Mouse (Mus musculus): ENCODE data around the gene Myt1. TPM values are rescaled to one million over a fixed set of nuclear protein-coding genes. Genes with fewer than 3 reads are reported as not detected.
"Not testable (repeated sequence)": the region's sequence is repeated elsewhere in the genome, so short reads cannot be mapped to it uniquely, and the experiment has no call there.

Myt1 gene
- polyA plus RNA-seq, 1 experiment from 2014 or later = 11.0 TPM

- no peak for ATAC-seq
- H3K4me1 ChIP-seq (ENCODE audit: control insufficient read depth, insufficient read depth, low read depth, low read length) = peaks cover 33% of the 10 kb centered on the region
- H3K36me3 ChIP-seq (ENCODE audit: control insufficient read depth, insufficient read depth, low read length) = no peaks in the 10 kb centered on the region
- H3K27me3 ChIP-seq (replicated peaks; ENCODE audit: control insufficient read depth, insufficient read depth, low read length) = no peaks in the 10 kb centered on the region
- peak overlapping the region; percentile 71 for H3K4me2 ChIP-seq (ENCODE audit: low read length)
- 59% methylated on average over 2 of the region's 2 CpGs for WGBS
- H3K9me3 ChIP-seq (ENCODE audit: control insufficient read depth, low read length) = no peaks in the 10 kb centered on the region
- H3K9ac ChIP-seq (ENCODE audit: low read depth, low read length) = peak overlapping the region; percentile 43
- H3K27ac ChIP-seq (ENCODE audit: low read depth, low read length) = no peak overlapping the region
- H3K4me3 ChIP-seq (ENCODE audit: low read length) = peak overlapping the region; percentile 52
Observed at GRCm38 (mm10) chr2:181769397-181769796, 6.3 kb downstream of the Myt1 start.

DNA sequence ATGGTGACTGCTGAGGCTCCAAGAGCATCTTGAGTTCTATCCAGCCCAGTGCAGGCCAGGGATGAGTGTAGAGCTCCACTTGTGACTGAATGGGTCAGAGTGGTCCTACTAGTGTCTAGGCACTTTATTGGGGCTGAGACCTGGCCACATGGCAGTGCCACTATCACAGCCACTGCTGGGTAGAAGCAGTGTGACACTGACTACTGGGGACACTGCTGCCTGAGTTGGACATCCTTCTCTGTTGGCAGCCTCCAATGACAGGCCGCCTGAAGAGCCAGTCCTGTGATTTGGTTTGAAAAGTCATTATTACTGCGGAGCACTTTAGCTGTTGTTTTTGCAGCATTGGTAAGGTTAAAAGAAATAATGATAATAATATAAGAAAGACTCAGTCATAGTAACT lies 10.1 kb downstream of the Myt1 start:
- no peak overlapping the region for H3K4me2 ChIP-seq (ENCODE audit: low read length)
- 46% methylated on average over 2 of the region's 2 CpGs for WGBS

GRCm38 (mm10) chr2:181775786-181776185 lies 12.7 kb downstream of the Myt1 start:
- no peaks in the 10 kb centered on the region for H3K36me3 ChIP-seq (ENCODE audit: control insufficient read depth, insufficient read depth, low read length)
- H3K27me3 ChIP-seq (replicated peaks; ENCODE audit: control insufficient read depth, insufficient read depth, low read length) = no peaks in the 10 kb centered on the region
- H3K4me2 ChIP-seq (ENCODE audit: low read length) = no peak overlapping the region
- H3K4me3 ChIP-seq (ENCODE audit: low read length) = no peak overlapping the region
- ATAC-seq = peak; percentile 54; the same call in 1 of the 2 replicates
- no peak overlapping the region for H3K9ac ChIP-seq (ENCODE audit: low read depth, low read length)
- H3K27ac ChIP-seq (ENCODE audit: low read depth, low read length) = no peak overlapping the region
- 50% methylated on average over 1 of the region's 1 CpGs for WGBS
- no peaks in the 10 kb centered on the region; the same call in 1 of the 2 replicates for H3K4me1 ChIP-seq (ENCODE audit: control insufficient read depth, insufficient read depth, low read depth, low read length)
- H3K9me3 ChIP-seq (ENCODE audit: control insufficient read depth, low read length) = no peaks in the 10 kb centered on the region

More for the DNA sequence above, 10.1 kb downstream of the Myt1 start:
- H3K4me1 ChIP-seq (ENCODE audit: control insufficient read depth, insufficient read depth, low read depth, low read length) = peaks cover 19% of the 10 kb centered on the region
- no peak overlapping the region for H3K27ac ChIP-seq (ENCODE audit: low read depth, low read length)
- no peak overlapping the region for H3K9ac ChIP-seq (ENCODE audit: low read depth, low read length)
- H3K4me3 ChIP-seq (ENCODE audit: low read length) = no peak overlapping the region
- no peaks in the 10 kb centered on the region for H3K9me3 ChIP-seq (ENCODE audit: control insufficient read depth, low read length)
- H3K27me3 ChIP-seq (replicated peaks; ENCODE audit: control insufficient read depth, insufficient read depth, low read length) = no peaks in the 10 kb centered on the region
- no peak for ATAC-seq
- H3K36me3 ChIP-seq (ENCODE audit: control insufficient read depth, insufficient read depth, low read length) = no peaks in the 10 kb centered on the region

GRCm38 (mm10) chr2:181777715-181778114 lies 14.6 kb downstream of the Myt1 start:
- Histone ChIP-seq H3K36me3 (ENCODE audit: control insufficient read depth, insufficient read depth, low read length) (no peaks in the 10 kb centered on the region), H3K27ac (ENCODE audit: low read depth, low read length) (no peak overlapping the region), H3K4me2 (ENCODE audit: low read length) (no peak overlapping the region), H3K9me3 (ENCODE audit: control insufficient read depth, low read length) (no peaks in the 10 kb centered on the region), H3K27me3 (replicated peaks; ENCODE audit: control insufficient read depth, insufficient read depth, low read length) (no peaks in the 10 kb centered on the region), H3K4me1 (ENCODE audit: control insufficient read depth, insufficient read depth, low read depth, low read length) (peaks cover 5% of the 10 kb centered on the region; the same call in 1 of the 2 replicates), H3K4me3 (ENCODE audit: low read length) (no peak overlapping the region), H3K9ac (ENCODE audit: low read depth, low read length) (no peak overlapping the region)
- no peak for ATAC-seq
- 57% methylated on average over 2 of the region's 2 CpGs for WGBS

DNA sequence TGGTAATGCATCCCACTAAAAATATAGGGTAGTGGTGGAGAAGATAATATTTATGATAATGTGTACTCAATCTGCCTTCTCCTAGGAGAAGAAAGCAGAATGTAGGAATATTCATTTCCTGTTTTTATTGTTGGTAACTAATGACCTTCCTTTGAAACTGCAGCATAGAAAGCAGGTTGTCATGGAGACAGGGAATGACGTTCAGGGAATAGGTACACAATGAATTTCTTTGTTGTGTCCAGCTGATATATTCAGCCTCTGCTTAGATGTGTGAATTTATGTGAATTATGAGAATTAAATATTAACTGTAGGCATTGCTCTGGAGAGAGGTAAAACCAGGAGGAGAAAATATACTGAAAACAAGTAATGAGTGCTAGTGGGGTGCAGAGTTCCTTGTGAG lies 18.3 kb downstream of the Myt1 start:
- H3K4me3 ChIP-seq (ENCODE audit: low read length) = no peak overlapping the region
- no peak overlapping the region for H3K4me2 ChIP-seq (ENCODE audit: low read length)
- ATAC-seq = no peak
- peaks cover 5% of the 10 kb centered on the region; the same call in 1 of the 2 replicates for H3K4me1 ChIP-seq (ENCODE audit: control insufficient read depth, insufficient read depth, low read depth, low read length)
- H3K36me3 ChIP-seq (ENCODE audit: control insufficient read depth, insufficient read depth, low read length) = no peaks in the 10 kb centered on the region
- no peaks in the 10 kb centered on the region for H3K27me3 ChIP-seq (replicated peaks; ENCODE audit: control insufficient read depth, insufficient read depth, low read length)
- no peak overlapping the region for H3K9ac ChIP-seq (ENCODE audit: low read depth, low read length)
- 3% methylated on average over 1 of the region's 1 CpGs for WGBS
- H3K9me3 ChIP-seq (ENCODE audit: control insufficient read depth, low read length) = no peaks in the 10 kb centered on the region
- no peak overlapping the region for H3K27ac ChIP-seq (ENCODE audit: low read depth, low read length)

- WGBS = 43% methylated on average over 5 of the region's 5 CpGs
Observed at GRCm38 (mm10) chr2:181787852-181788251, 24.7 kb downstream of the Myt1 start.

GRCm38 (mm10) chr2:181789396-181789795 lies 26.3 kb downstream of the Myt1 start:
- no peak for ATAC-seq
- H3K27ac ChIP-seq (ENCODE audit: low read depth, low read length) = no peak overlapping the region
- 78% methylated on average over 6 of the region's 6 CpGs for WGBS
- H3K27me3 ChIP-seq (replicated peaks; ENCODE audit: control insufficient read depth, insufficient read depth, low read length) = no peaks in the 10 kb centered on the region
- H3K9me3 ChIP-seq (ENCODE audit: control insufficient read depth, low read length) = no peaks in the 10 kb centered on the region
- peaks cover 6% of the 10 kb centered on the region; the same call in 1 of the 2 replicates for H3K36me3 ChIP-seq (ENCODE audit: control insufficient read depth, insufficient read depth, low read length)
- no peak overlapping the region for H3K4me3 ChIP-seq (ENCODE audit: low read length)
- H3K4me1 ChIP-seq (ENCODE audit: control insufficient read depth, insufficient read depth, low read depth, low read length) = no peaks in the 10 kb centered on the region
- H3K4me2 ChIP-seq (ENCODE audit: low read length) = no peak overlapping the region
- H3K9ac ChIP-seq (ENCODE audit: low read depth, low read length) = no peak overlapping the region

More at GRCm38 (mm10) chr2:181787852-181788251, 24.7 kb downstream of the Myt1 start:
- Histone ChIP-seq H3K36me3 (ENCODE audit: control insufficient read depth, insufficient read depth, low read length) (peaks cover 5% of the 10 kb centered on the region; the same call in 1 of the 2 replicates), H3K4me1 (ENCODE audit: control insufficient read depth, insufficient read depth, low read depth, low read length) (no peaks in the 10 kb centered on the region), H3K27me3 (replicated peaks; ENCODE audit: control insufficient read depth, insufficient read depth, low read length) (no peaks in the 10 kb centered on the region), H3K4me2 (ENCODE audit: low read length) (no peak overlapping the region), H3K27ac (ENCODE audit: low read depth, low read length) (no peak overlapping the region), H3K9ac (ENCODE audit: low read depth, low read length) (no peak overlapping the region), H3K4me3 (ENCODE audit: low read length) (no peak overlapping the region), H3K9me3 (ENCODE audit: control insufficient read depth, low read length) (no peaks in the 10 kb centered on the region)
- no peak for ATAC-seq

- not testable (repeated sequence) for ATAC-seq; H3K27me3 ChIP-seq (replicated peaks; ENCODE audit: control insufficient read depth, insufficient read depth, low read length); H3K4me3 ChIP-seq (ENCODE audit: low read length); H3K4me1 ChIP-seq (ENCODE audit: control insufficient read depth, insufficient read depth, low read depth, low read length); H3K36me3 ChIP-seq (ENCODE audit: control insufficient read depth, insufficient read depth, low read length); H3K9ac ChIP-seq (ENCODE audit: low read depth, low read length); H3K27ac ChIP-seq (ENCODE audit: low read depth, low read length); H3K9me3 ChIP-seq (ENCODE audit: control insufficient read depth, low read length); H3K4me2 ChIP-seq (ENCODE audit: low read length)
- WGBS = 80% methylated on average over 8 of the region's 8 CpGs
Observed at GRCm38 (mm10) chr2:181793186-181793585, 30.1 kb downstream of the Myt1 start.

GRCm38 (mm10) chr2:181795641-181796130 lies 32.6 kb downstream of the Myt1 start:
- no peak overlapping the region for H3K4me2 ChIP-seq (ENCODE audit: low read length)
- H3K9me3 ChIP-seq (ENCODE audit: control insufficient read depth, low read length) = no peaks in the 10 kb centered on the region
- peaks cover 4% of the 10 kb centered on the region; the same call in 1 of the 2 replicates for H3K36me3 ChIP-seq (ENCODE audit: control insufficient read depth, insufficient read depth, low read length)
- no peaks in the 10 kb centered on the region for H3K4me1 ChIP-seq (ENCODE audit: control insufficient read depth, insufficient read depth, low read depth, low read length)
- WGBS = 56% methylated on average over 3 of the region's 3 CpGs
- H3K9ac ChIP-seq (ENCODE audit: low read depth, low read length) = no peak overlapping the region
- H3K27me3 ChIP-seq (replicated peaks; ENCODE audit: control insufficient read depth, insufficient read depth, low read length) = no peaks in the 10 kb centered on the region
- no peak overlapping the region for H3K4me3 ChIP-seq (ENCODE audit: low read length)
- no peak overlapping the region for H3K27ac ChIP-seq (ENCODE audit: low read depth, low read length)
- ATAC-seq = peak; percentile 92

Data from hindbrain, embryonic 16.5 days (tissue).